ENCODE assay signal across 30 mouse cellular contexts in the genomic region with DNA sequence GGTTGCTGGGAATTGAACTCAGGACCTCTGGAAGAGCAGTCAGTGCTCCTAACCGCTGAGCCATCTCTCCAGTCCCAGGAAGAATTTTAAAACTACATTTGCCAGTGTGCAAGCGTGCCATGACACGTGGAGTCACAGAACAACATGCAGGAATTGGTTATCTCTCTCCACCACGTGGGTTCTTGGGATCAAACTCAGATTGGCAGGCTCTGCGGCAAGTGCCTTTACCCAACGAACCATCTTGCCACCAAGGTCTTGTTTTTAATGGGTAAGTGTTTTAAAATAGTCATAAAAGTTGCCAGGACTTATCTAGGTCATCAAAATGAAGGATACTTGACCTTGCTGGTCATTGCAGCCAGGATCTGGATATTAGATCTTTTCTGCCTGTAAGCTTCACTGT. TPM values are rescaled to one million over a fixed set of nuclear protein-coding genes. Genes with fewer than 3 reads are reported as not detected.
A peak's percentile ranks its signal among the peaks of the same experiment; 100 is the strongest.
DNase-seq lines count a peak whose midpoint lies in the region; ATAC-seq and TF ChIP-seq lines count a peak whose summit lies in the region.
"Had no signal": no experiment of that assay in that cellular context is flagged by ENCODE, and none has a peak within 500 bp of the region (broad histone marks: within the 10 kb centered on the region; RNA-seq: fewer than 3 reads in every experiment).

No protein-coding gene starts in this region.

- TF ChIP-seq CTCF in liver, postnatal 0 days (IDR thresholded peaks at IDR 0.05; ENCODE audit: low read depth) = no peak
- TF ChIP-seq CTCF in liver, embryonic 14.5 days (IDR thresholded peaks at IDR 0.05; ENCODE audit: low read depth) = 0 out of 2 replicates have a peak, but pooled peaks have one; percentile 4

- no peak overlapping the region for H3K4me2 ChIP-seq in liver, postnatal 0 days (ENCODE audit: low read depth, low read length)
- no peak overlapping the region; the same call in 1 of the 2 replicates for H3K4me2 ChIP-seq in liver, embryonic 14.5 days (ENCODE audit: low read depth)
- H3K4me2 ChIP-seq: embryonic facial prominence, embryonic 13.5 days; forebrain, embryonic 12.5 days; heart, embryonic 15.5 days; hindbrain, embryonic 12.5 days; midbrain, embryonic 13.5 days; neural tube, embryonic 13.5 days had no signal

- DNase-seq in adrenal gland, postnatal 14 days = peak; percentile 41
- no peak for DNase-seq in adrenal gland, adult 18-20 months (ENCODE audit: low spot score in 2 of 2)
- DNase-seq in liver = peak; percentile 21
- no peak for DNase-seq in liver, postnatal 0 days
- DNase-seq in c-Kit-positive CD71-positive TER-119-positive erythroid progenitor cells, embryonic 14.5 days (ENCODE audit: low spot score) = peak; percentile 46
- peak in 1 of 3 experiments; percentile 33 for DNase-seq in liver, embryonic 14.5 days (ENCODE audit: low read depth in 3 of 3, low spot score in 3 of 3)
- DNase-seq: cerebellum, adult 11-12 months; cerebellum, adult 9-11 months; forebrain, postnatal 0 days; gastrocnemius, postnatal 10 days; kidney, adult 8-10 months; kidney, postnatal 4 days; layer of hippocampus, postnatal 36 days; lung, adult 18-20 months; lung, postnatal 36 days; thymus, adult 2 months; thymus, postnatal 36 days had no signal

- no peak for TF ChIP-seq EP300 in liver, postnatal 0 days (IDR thresholded peaks at IDR 0.05; ENCODE audit: low read depth)
- peak; percentile 37; the same call in 1 of the 2 replicates for TF ChIP-seq EP300 in liver, embryonic 14.5 days (IDR thresholded peaks at IDR 0.05; ENCODE audit: low read depth)

- H3K4me1 ChIP-seq in liver, postnatal 0 days (ENCODE audit: insufficient read depth) = peaks cover 22% of the 10 kb centered on the region
- H3K4me1 ChIP-seq in liver, embryonic 14.5 days (replicated peaks; ENCODE audit: control insufficient read depth in 2 of 2, insufficient read depth in 2 of 2, low read length in 1 of 2) = peaks cover 17 to 21% of the 10 kb centered on the region in 2 experiments

- WGBS in liver, postnatal 0 days (ENCODE audit: insufficient replicate concordance) = 57% methylated on average over 6 of the region's 6 CpGs
- 22% methylated on average over 6 of the region's 6 CpGs for WGBS in liver, embryonic 14.5 days (ENCODE audit: insufficient replicate concordance)

- no peaks in the 10 kb centered on the region for H3K9me3 ChIP-seq in liver, postnatal 0 days (ENCODE audit: low read length)
- no peaks in the 10 kb centered on the region for H3K9me3 ChIP-seq in liver, embryonic 14.5 days (ENCODE audit: control insufficient read depth, low read length)
- H3K9me3 ChIP-seq: embryonic facial prominence, embryonic 13.5 days; forebrain, embryonic 12.5 days; heart, embryonic 10.5 days; heart, embryonic 15.5 days; hindbrain, embryonic 12.5 days; megakaryocyte, embryonic 14.5 days; midbrain, embryonic 13.5 days; neural tube, embryonic 13.5 days had no signal

- no peak for ATAC-seq in liver, postnatal 0 days
- no peak for ATAC-seq in liver, embryonic 14.5 days (ENCODE audit: insufficient read depth)
- ATAC-seq in megakaryocyte progenitor cell, adult 5-6 weeks (replicated peaks; ENCODE audit: poor library complexity) = no peak
- ATAC-seq: CD4-positive, CD25-positive, alpha-beta regulatory T cell, adult 4 months; forebrain, postnatal 0 days; hindbrain, postnatal 0 days; intestine, embryonic 16.5 days; midbrain, embryonic 13.5 days had no signal

- no peak overlapping the region for H3K9ac ChIP-seq in liver, postnatal 0 days (replicated peaks)
- no peak overlapping the region for H3K9ac ChIP-seq in liver, embryonic 14.5 days (replicated peaks)
- H3K9ac ChIP-seq: embryonic facial prominence, embryonic 13.5 days; forebrain, embryonic 12.5 days; forebrain, postnatal 0 days; heart, embryonic 15.5 days; hindbrain, embryonic 12.5 days; midbrain, embryonic 13.5 days; neural tube, embryonic 13.5 days had no signal

- no peak overlapping the region for H3K4me3 ChIP-seq in liver, postnatal 0 days (ENCODE audit: low read depth, low read length)
- H3K4me3 ChIP-seq in liver, embryonic 14.5 days (ENCODE audit: insufficient read depth in 1 of 2, low read depth in 2 of 2, low read length in 2 of 2) = no peak overlapping the region
- H3K4me3 ChIP-seq: embryonic facial prominence, embryonic 13.5 days; forebrain, embryonic 12.5 days; heart, embryonic 10.5 days; heart, embryonic 15.5 days; hindbrain, embryonic 12.5 days; megakaryocyte, embryonic 14.5 days; midbrain, embryonic 13.5 days; neural tube, embryonic 13.5 days had no signal

- H3K27ac ChIP-seq in liver, postnatal 0 days (ENCODE audit: low read depth) = no peak overlapping the region
- no peak overlapping the region for H3K27ac ChIP-seq in liver, embryonic 14.5 days
- H3K27ac ChIP-seq: embryonic facial prominence, embryonic 13.5 days; forebrain, embryonic 12.5 days; heart, embryonic 10.5 days; heart, embryonic 15.5 days; hindbrain, embryonic 12.5 days; hindbrain, postnatal 0 days; kidney, postnatal 0 days; midbrain, embryonic 13.5 days; neural tube, embryonic 13.5 days had no signal

- no peaks in the 10 kb centered on the region for H3K27me3 ChIP-seq in liver, postnatal 0 days (ENCODE audit: insufficient read depth, low read length)
- no peaks in the 10 kb centered on the region for H3K27me3 ChIP-seq in liver, embryonic 14.5 days (ENCODE audit: control insufficient read depth, insufficient read depth, low read length)
- H3K27me3 ChIP-seq: embryonic facial prominence, embryonic 13.5 days; forebrain, embryonic 12.5 days; heart, embryonic 15.5 days; hindbrain, embryonic 12.5 days; megakaryocyte, embryonic 14.5 days; midbrain, embryonic 13.5 days; neural tube, embryonic 13.5 days had no signal

- peaks cover 20% of the 10 kb centered on the region for H3K36me3 ChIP-seq in liver, postnatal 0 days (replicated peaks; ENCODE audit: insufficient read depth, low read length)
- H3K36me3 ChIP-seq in liver, embryonic 14.5 days (replicated peaks; ENCODE audit: control insufficient read depth, insufficient read depth, low read depth) = peaks cover 4% of the 10 kb centered on the region; the same call in 1 of the 2 replicates

RNA-seq across cellular contexts. Expression of a gene that starts 3.1 kb away (rescaled TPM):
- 88.7 and 96.0 TPM in 2 replicates for total RNA-seq in adrenal gland, postnatal 14 days (2021)
- total RNA-seq in adrenal gland, adult 18-20 months (2021) = 100 to 1,000 TPM in 1 of 2 experiments, 10 to 100 TPM in 1; 57.6 to 146 TPM
- 3.7 and 5.2 TPM in 2 replicates for polyA plus RNA-seq in liver, postnatal 0 days (2015; fragmentation: Nextera tagmentation; extraction: Ambion mirVana)
- polyA plus RNA-seq in liver, embryonic 14.5 days (2012; rRNA removed) = 2.8 and 4.3 TPM in 2 replicates
- 6.1 and 7.3 TPM in 2 replicates for polyA plus RNA-seq in liver, embryonic 14.5 days (2014; fragmentation: Nextera tagmentation; extraction: Ambion mirVana)
- total RNA-seq in megakaryocyte progenitor cell, adult 5-6 weeks (2015) = 20.5 and 21.1 TPM in 2 replicates
- total RNA-seq in megakaryocyte progenitor cell, adult 5-6 weeks (2017) = 30.3 and 36.6 TPM in 2 replicates

Comparison
In these comparisons a context has a peak if more than half of its experiments do, and no peak if none do; other contexts are left out.
1. DNase-seq: peak in adrenal gland, postnatal 14 days (single experiment), liver (single experiment) and c-Kit-positive CD71-positive TER-119-positive erythroid progenitor cells, embryonic 14.5 days (single experiment); none in adrenal gland, adult 18-20 months (0 of 2) and liver, postnatal 0 days (single experiment).